Comparison of ENCODE assay signal across 8 mouse cellular contexts in the genomic region with DNA sequence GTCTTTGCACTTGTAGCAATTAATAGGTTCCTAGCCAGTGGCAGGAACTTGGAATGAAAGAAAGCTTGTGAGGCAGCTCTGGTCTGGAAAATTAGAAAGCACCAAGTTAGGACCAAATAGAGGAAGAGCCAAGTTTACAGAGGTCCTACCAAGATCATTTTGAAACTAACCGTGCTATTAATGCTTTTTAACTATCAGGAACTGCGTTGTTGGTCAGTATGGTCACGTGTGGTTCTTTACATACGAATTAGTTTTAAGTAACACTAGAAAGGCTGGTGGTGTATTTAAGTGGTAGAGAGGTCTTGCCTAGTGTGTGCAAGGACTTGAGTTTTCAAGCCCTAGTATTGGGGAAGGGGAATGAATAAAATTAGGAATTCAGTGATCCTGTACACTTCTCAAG. TPM values are rescaled to one million over a fixed set of nuclear protein-coding genes. Genes with fewer than 3 reads are reported as not detected.
DNase-seq lines count a peak whose midpoint lies in the region; ATAC-seq and TF ChIP-seq lines count a peak whose summit lies in the region.

No protein-coding gene starts in this region.

- H3K4me1 ChIP-seq in kidney, postnatal 0 days (replicated peaks; ENCODE audit: insufficient read depth, low read length): peaks cover 5% of the 10 kb centered on the region; the same call in 1 of the 2 replicates
- no peaks in the 10 kb centered on the region for H3K4me1 ChIP-seq in cortical plate, adult 2 months (ENCODE audit: control insufficient read depth, insufficient read depth, low read length)
- H3K4me1 ChIP-seq in hindbrain, embryonic 16.5 days (ENCODE audit: control insufficient read depth, insufficient read depth, low read depth, low read length): peaks cover 17% of the 10 kb centered on the region
- peaks cover 2% of the 10 kb centered on the region; the same call in 1 of the 2 replicates for H3K4me1 ChIP-seq in midbrain, postnatal 0 days (ENCODE audit: insufficient read depth, low read length)

- no peaks in the 10 kb centered on the region for H3K9me3 ChIP-seq in kidney, postnatal 0 days (replicated peaks; ENCODE audit: low read length)
- no peaks in the 10 kb centered on the region for H3K9me3 ChIP-seq in hindbrain, embryonic 16.5 days (ENCODE audit: control insufficient read depth, low read length)
- H3K9me3 ChIP-seq in midbrain, postnatal 0 days (ENCODE audit: low read length): no peaks in the 10 kb centered on the region

- H3K4me3 ChIP-seq in kidney, postnatal 0 days (replicated peaks; ENCODE audit: low read depth, low read length): peak overlapping the region; percentile 71
- H3K4me3 ChIP-seq in cortical plate, adult 2 months (ENCODE audit: insufficient read depth, low read length): peak overlapping the region; percentile 68
- H3K4me3 ChIP-seq in hindbrain, embryonic 16.5 days (ENCODE audit: low read length): peak overlapping the region; percentile 97
- peak overlapping the region; percentile 66 for H3K4me3 ChIP-seq in midbrain, postnatal 0 days (ENCODE audit: low read depth, low read length)

- peak overlapping the region; percentile 90 for H3K4me2 ChIP-seq in kidney, postnatal 0 days (ENCODE audit: low read length)
- peak overlapping the region; percentile 75 for H3K4me2 ChIP-seq in hindbrain, embryonic 16.5 days (ENCODE audit: low read length)
- peak overlapping the region; percentile 62 for H3K4me2 ChIP-seq in midbrain, postnatal 0 days (ENCODE audit: low read depth, low read length, poor library complexity, severe bottlenecking)

- peak; percentile 8 for DNase-seq in kidney, postnatal 0 days (ENCODE audit: low spot score)
- DNase-seq in kidney, postnatal 4 days: no peak
- DNase-seq in midbrain, postnatal 0 days (ENCODE audit: low spot score): peak; percentile 6
- no peak for DNase-seq in spleen, adult 12 weeks (ENCODE audit: low spot score)
- DNase-seq in urinary bladder, postnatal 36 days (ENCODE audit: low spot score in 2 of 2): no peak
- DNase-seq in layer of hippocampus, adult 18-20 months (ENCODE audit: low spot score in 2 of 2): no peak

- H3K27ac ChIP-seq in kidney, postnatal 0 days: no peak overlapping the region
- H3K27ac ChIP-seq in cortical plate, adult 2 months (ENCODE audit: insufficient read depth, low read length): no peak overlapping the region
- H3K27ac ChIP-seq in hindbrain, embryonic 16.5 days (ENCODE audit: low read depth, low read length): peak overlapping the region; percentile 91; the same call in 1 of the 2 replicates
- H3K27ac ChIP-seq in midbrain, postnatal 0 days (ENCODE audit: low read depth, low read length): no peak overlapping the region

- H3K9ac ChIP-seq in kidney, postnatal 0 days (ENCODE audit: low read depth, low read length): peak overlapping the region; percentile 63; the same call in 1 of the 2 replicates
- peak overlapping the region; percentile 88 for H3K9ac ChIP-seq in hindbrain, embryonic 16.5 days (ENCODE audit: low read depth, low read length)
- peak overlapping the region; percentile 71; the same call in 1 of the 2 replicates for H3K9ac ChIP-seq in midbrain, postnatal 0 days (replicated peaks; ENCODE audit: low read length, poor library complexity, severe bottlenecking)

- ATAC-seq in kidney, postnatal 0 days (replicated peaks; ENCODE audit: low FRiP score, low read depth): no peak
- ATAC-seq in hindbrain, embryonic 16.5 days: no peak
- ATAC-seq in midbrain, postnatal 0 days (ENCODE audit: low FRiP score): no peak

- no peak for TF ChIP-seq CTCF in kidney, postnatal 0 days (IDR thresholded peaks at IDR 0.05; ENCODE audit: low read depth)
- TF ChIP-seq CTCF in cortical plate, adult 2 months (IDR thresholded peaks at IDR 0.05; ENCODE audit: extremely low read depth, insufficient read depth, low read length): no peak
- TF ChIP-seq CTCF in midbrain, postnatal 0 days (IDR thresholded peaks at IDR 0.05): no peak

- H3K27me3 ChIP-seq in kidney, postnatal 0 days (ENCODE audit: insufficient read depth, low read length): no peaks in the 10 kb centered on the region
- no peaks in the 10 kb centered on the region for H3K27me3 ChIP-seq in hindbrain, embryonic 16.5 days (replicated peaks; ENCODE audit: control insufficient read depth, insufficient read depth, low read length)
- no peaks in the 10 kb centered on the region for H3K27me3 ChIP-seq in midbrain, postnatal 0 days (ENCODE audit: insufficient read depth, low read length)

- WGBS in kidney, postnatal 0 days: 8% methylated on average over 4 of the region's 4 CpGs
- 9% methylated on average over 4 of the region's 4 CpGs for WGBS in hindbrain, embryonic 16.5 days
- WGBS in midbrain, postnatal 0 days: 6% methylated on average over 4 of the region's 4 CpGs

- TF ChIP-seq POLR2A in cortical plate, adult 2 months (IDR thresholded peaks at IDR 0.05; ENCODE audit: extremely low read depth, insufficient read depth, low read length): no peak

- H3K36me3 ChIP-seq in kidney, postnatal 0 days (ENCODE audit: insufficient read depth, low read length): no peaks in the 10 kb centered on the region
- H3K36me3 ChIP-seq in hindbrain, embryonic 16.5 days (ENCODE audit: control insufficient read depth, insufficient read depth, low read length): no peaks in the 10 kb centered on the region
- H3K36me3 ChIP-seq in midbrain, postnatal 0 days (ENCODE audit: insufficient read depth, low read length): no peaks in the 10 kb centered on the region

RNA-seq across cellular contexts. Expression of a gene that starts 1.2 kb away (rescaled TPM):
- polyA plus RNA-seq in kidney, postnatal 0 days (2015; fragmentation: Nextera tagmentation; extraction: Ambion mirVana): 1.6 and 2.0 TPM in 2 replicates
- 4.2 and 4.4 TPM in 2 replicates for polyA plus RNA-seq in cortical plate, adult 2 months (2012; rRNA removed)
- polyA plus RNA-seq in hindbrain, embryonic 16.5 days (2015; fragmentation: Nextera tagmentation; extraction: Ambion mirVana): 4.2 and 4.3 TPM in 2 replicates
- total RNA-seq in midbrain, postnatal 0 days (2014; rRNA removed): 15.3 and 19.8 TPM in 2 replicates
- 1.9 and 2.5 TPM in 2 replicates for polyA plus RNA-seq in midbrain, postnatal 0 days (2015; fragmentation: Nextera tagmentation; extraction: Ambion mirVana)
- 1 to 10 TPM; 6.7 to 7.0 TPM for total RNA-seq in layer of hippocampus, adult 18-20 months (2021)

Comparison
In these comparisons a context has a peak if more than half of its experiments do, and no peak if none do; other contexts are left out.
1. DNase-seq: peak in kidney, postnatal 0 days (single experiment) and midbrain, postnatal 0 days (single experiment); none in kidney, postnatal 4 days (0 of 2), spleen, adult 12 weeks (single experiment), urinary bladder, postnatal 36 days (0 of 2) and layer of hippocampus, adult 18-20 months (0 of 2).
2. Peak in every context shown above with its lines, with median percentiles within 50 percentile points of each other: H3K4me2 ChIP-seq, H3K4me3 ChIP-seq and H3K9ac ChIP-seq.